Mouse (Mus musculus) embryonic fibroblast, embryonic 13.5 days (primary cell): ENCODE data around the gene Itm2b. TPM values are rescaled to one million over a fixed set of nuclear protein-coding genes. Genes with fewer than 3 reads are reported as not detected.

Experiments
- H3K27ac ChIP-seq: 2 replicates; pipeline ENCODE4 v1.5.1; 2012; ENCODE audit warnings: low read length, control low read depth, inconsistent platforms; ENCODE audit not compliant: insufficient read depth
- H3K4me1 ChIP-seq: 2 replicates; pipeline ENCODE4 v1.6.1; 2011; ENCODE audit warnings: low read length; ENCODE audit not compliant: control insufficient read depth, insufficient read depth
- H3K4me3 ChIP-seq: 2 replicates; pipeline ENCODE4 v1.5.1; 2011; ENCODE audit warnings: mild to moderate bottlenecking, control low read depth, low read length; ENCODE audit not compliant: insufficient read depth
- CTCF ChIP-seq: IDR thresholded peaks from 2 replicates; pipeline ENCODE4 v1.5.1; 2011; ENCODE audit warnings: mild to moderate bottlenecking, control low read depth, low read length, moderate library complexity, borderline replicate concordance; ENCODE audit not compliant: insufficient read depth
- POLR2A ChIP-seq: IDR thresholded peaks from 2 replicates; pipeline ENCODE4 v1.6.1; 2011; ENCODE audit warnings: low read depth, mild to moderate bottlenecking, control low read depth, low read length, moderate library complexity
- polyA plus RNA-seq: library from polyadenylated mRNA; stranded (reverse); fragments of >200 nt; gene quantifications from 2 replicates; pipeline ENCODE4 v1.2.4, GENCODE M21; 2011; ENCODE audit warnings: low read depth; ENCODE audit not compliant: missing spikeins, insufficient read length

Itm2b gene
- polyA plus RNA-seq, 1 experiment = 570 TPM

- Histone ChIP-seq H3K27ac (peak overlapping the region; percentile 49), H3K4me1 (peaks cover 7% of the 10 kb centered on the region; the same call in 1 of the 2 replicates), H3K4me3 (peak overlapping the region; percentile 49)
- TF ChIP-seq POLR2A (no peak), CTCF (no peak)
Measured at GRCm38 (mm10) chr14:73326511-73326910, 58.6 kb downstream of the Itm2b start.

DNA sequence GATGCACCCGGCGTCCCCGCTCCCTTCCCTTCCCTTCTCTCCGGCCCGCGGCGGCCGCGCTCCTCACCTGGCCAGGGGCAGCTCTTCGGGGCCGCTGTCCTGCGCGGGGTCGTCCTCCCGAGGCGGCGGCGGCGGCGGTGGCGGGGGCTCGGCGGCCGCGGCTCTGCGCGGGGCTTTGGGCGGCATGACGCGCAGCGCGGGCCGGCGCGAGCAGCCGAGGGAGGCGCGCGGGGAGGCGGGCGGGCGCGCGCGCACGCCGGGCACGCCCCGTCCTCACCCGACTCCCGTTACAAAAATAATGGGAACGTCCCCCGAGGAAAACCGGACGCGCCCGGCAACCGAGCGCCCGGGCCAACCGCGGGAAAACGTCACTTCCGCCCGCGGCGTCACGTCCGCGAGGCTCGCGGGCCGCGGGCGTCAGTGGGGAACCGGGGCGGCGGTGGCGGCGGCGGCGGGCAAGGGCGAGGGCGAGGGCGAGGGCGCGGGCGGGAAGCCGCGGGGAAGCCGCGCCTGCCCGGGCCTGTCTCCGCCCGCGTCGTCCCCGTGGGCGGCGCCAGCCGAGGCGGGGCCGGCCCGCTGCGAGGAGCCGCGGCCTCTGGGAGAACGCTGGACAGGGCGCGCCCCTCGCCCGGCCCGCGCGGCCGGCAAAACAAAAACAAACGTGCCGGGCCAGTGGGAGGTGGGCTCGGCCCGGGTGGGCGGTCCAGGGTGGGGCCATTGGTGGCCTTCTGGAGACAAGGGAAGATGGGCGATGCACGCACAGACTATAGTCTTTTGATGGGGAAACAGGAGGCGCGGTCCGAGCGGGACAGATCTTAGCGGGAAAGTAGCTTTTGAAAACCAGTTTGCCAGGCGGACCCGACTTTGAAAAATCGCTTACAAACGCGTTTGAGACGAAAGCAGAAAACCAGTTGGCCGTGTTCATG, 59.4 kb downstream of the Itm2b start, which contains the start of gene Rb1:
Rb1 (minus strand) TSS at position 367 of the 926 bp plus-strand sequence.
- H3K27ac ChIP-seq = peak within 1 kb of the TSS; percentile 49
- TF ChIP-seq CTCF = no peak
- peak; percentile 45 for TF ChIP-seq POLR2A
- H3K4me3 ChIP-seq = peak within 1 kb of the TSS; percentile 54
- peaks cover 7% of the 10 kb centered on the region; the same call in 1 of the 2 replicates for H3K4me1 ChIP-seq

DNA sequence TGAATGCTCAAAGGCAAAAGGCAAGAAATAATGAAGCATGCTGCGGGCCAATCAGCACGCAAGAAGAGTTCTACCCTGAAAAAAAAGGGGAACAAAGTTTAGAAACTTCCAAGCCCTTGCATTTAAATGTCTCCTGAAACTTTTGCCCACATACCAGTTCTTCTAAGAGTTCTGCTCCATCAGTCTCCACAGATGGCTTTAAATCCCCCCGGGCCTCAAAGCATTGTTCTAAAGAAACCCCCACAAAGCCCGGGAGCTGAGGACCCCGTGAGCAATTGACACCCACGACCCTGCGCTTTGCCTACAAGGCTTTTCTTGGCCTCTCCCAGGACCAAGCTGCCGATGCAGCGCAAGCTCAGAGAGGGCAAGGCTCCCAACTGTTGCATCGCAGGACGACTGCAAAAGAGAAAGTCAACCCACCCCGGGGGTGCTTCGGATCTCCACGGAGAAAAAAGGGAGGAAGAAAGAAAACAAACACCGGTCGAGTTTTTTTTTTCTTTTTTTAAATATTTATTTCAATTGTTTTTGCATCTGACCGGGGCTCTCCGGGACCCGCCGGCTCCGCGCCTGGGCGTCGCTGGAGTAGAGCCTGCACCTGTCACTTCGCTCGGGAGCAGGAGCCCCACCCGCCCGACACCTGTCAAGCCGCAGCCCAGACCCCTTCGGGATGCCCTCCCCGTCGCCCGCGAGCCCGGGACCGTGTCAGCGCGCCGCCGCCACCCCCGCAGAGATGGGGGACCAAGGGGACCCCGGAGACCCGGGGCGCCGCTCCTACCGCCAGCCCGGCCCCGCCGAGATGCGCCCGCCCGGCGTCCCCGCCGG, 60.2 kb downstream of the Itm2b start:
- TF ChIP-seq POLR2A (no peak), CTCF (no peak)
- Histone ChIP-seq H3K4me3 (peak overlapping the region; percentile 54), H3K4me1 (peaks cover 7% of the 10 kb centered on the region; the same call in 1 of the 2 replicates), H3K27ac (no peak overlapping the region)

- Histone ChIP-seq H3K4me1 (peaks cover 7% of the 10 kb centered on the region; the same call in 1 of the 2 replicates), H3K27ac (no peak overlapping the region), H3K4me3 (no peak overlapping the region)
- no peak for TF ChIP-seq CTCF
- TF ChIP-seq POLR2A = no peak
Measured at GRCm38 (mm10) chr14:73323965-73324364, 61.1 kb downstream of the Itm2b start.

- Histone ChIP-seq H3K27ac (no peak overlapping the region), H3K4me1 (peaks cover 6% of the 10 kb centered on the region; the same call in 1 of the 2 replicates), H3K4me3 (no peak overlapping the region)
- no peak for TF ChIP-seq CTCF
- TF ChIP-seq POLR2A = no peak
Measured at GRCm38 (mm10) chr14:73322142-73322541, 62.9 kb downstream of the Itm2b start.

- no peak overlapping the region for H3K4me3 ChIP-seq
- H3K27ac ChIP-seq = no peak overlapping the region
- no peaks in the 10 kb centered on the region for H3K4me1 ChIP-seq
- TF ChIP-seq POLR2A (no peak), CTCF (no peak)
Measured at GRCm38 (mm10) chr14:73316933-73317332, 68.2 kb downstream of the Itm2b start.

DNA sequence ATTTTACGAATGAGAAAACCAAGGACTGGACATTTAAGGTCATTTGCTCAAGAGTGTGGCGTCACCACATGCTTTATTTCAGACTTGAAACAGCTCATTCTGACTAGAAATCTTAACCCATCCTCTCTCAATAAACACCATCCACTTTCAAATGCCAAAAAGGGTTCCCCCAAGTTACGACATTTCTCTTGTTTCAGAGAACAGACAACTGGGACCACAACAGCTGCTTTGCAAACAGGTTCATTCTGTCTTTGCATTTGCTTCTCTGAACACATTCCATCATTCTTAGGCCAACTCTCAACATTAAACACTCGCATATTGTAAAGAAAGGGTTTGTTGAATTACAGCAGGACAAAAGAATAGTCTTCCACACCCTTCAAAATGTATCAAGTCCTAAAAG, 71.2 kb downstream of the Itm2b start:
- Histone ChIP-seq H3K4me3 (no peak overlapping the region), H3K27ac (no peak overlapping the region)

DNA sequence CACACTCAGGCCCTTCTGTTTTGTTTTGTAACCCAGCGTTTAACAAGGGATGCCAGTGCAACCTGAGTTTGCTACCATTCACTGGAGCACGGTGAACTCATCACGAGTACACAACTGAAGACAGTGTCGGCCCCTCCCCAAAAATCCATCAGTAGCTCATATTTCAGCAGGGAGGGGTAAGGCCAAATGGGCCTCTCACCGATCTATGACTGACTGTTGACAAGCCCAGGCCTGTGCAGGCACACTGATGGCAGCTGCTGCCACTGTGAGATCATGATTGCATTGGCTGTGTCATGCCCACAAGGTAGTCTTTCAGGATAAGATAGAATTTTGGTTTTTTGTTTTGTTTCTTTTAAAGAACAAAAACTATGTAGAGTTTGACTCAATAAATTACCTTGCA, 71.7 kb downstream of the Itm2b start:
- no peak for TF ChIP-seq POLR2A
- H3K27ac ChIP-seq = no peak overlapping the region
- no peak overlapping the region for H3K4me3 ChIP-seq
- H3K4me1 ChIP-seq = no peaks in the 10 kb centered on the region

More for the DNA sequence above, 71.2 kb downstream of the Itm2b start:
- no peak for TF ChIP-seq CTCF
- no peak for TF ChIP-seq POLR2A
- no peaks in the 10 kb centered on the region for H3K4me1 ChIP-seq

GRCm38 (mm10) chr14:73312909-73313308, 72.2 kb downstream of the Itm2b start:
- Histone ChIP-seq H3K4me1 (no peaks in the 10 kb centered on the region), H3K27ac (no peak overlapping the region), H3K4me3 (no peak overlapping the region)
- TF ChIP-seq POLR2A (no peak), CTCF (no peak)

Other genes starting within 250 kb of the Itm2b start
- gene Lpar6, start 147.4 kb downstream of the Itm2b start, polyA plus RNA-seq = 4.9 and 5.4 TPM in 2 replicates
- 16.0 and 21.0 TPM in 2 replicates for gene Rb1, start 59.5 kb downstream of the Itm2b start, polyA plus RNA-seq
- 26.5 and 28.2 TPM in 2 replicates for gene Med4, start 124.7 kb upstream of the Itm2b start, polyA plus RNA-seq
- 83.1 and 91.1 TPM in 2 replicates for gene Sucla2, start 140.0 kb upstream of the Itm2b start, polyA plus RNA-seq
- gene Nudt15, start 163.0 kb upstream of the Itm2b start, polyA plus RNA-seq = 1.4 TPM in 2 replicates